Mouse (Mus musculus) NIH3T3 (cell line): ENCODE measurements at regions not wholly inside any gene's neighbourhood (a gene's known extent, or its start where the extent isn't known, plus 50 kb on each side); places are given as distances from the start of the nearest gene placed in this dataset.

ENCODE experiments used
- DNase-seq: peaks from one replicate; pipeline ENCODE4 v3.0.0-alpha.2; 2012; ENCODE audit warnings: low read depth

DNA sequence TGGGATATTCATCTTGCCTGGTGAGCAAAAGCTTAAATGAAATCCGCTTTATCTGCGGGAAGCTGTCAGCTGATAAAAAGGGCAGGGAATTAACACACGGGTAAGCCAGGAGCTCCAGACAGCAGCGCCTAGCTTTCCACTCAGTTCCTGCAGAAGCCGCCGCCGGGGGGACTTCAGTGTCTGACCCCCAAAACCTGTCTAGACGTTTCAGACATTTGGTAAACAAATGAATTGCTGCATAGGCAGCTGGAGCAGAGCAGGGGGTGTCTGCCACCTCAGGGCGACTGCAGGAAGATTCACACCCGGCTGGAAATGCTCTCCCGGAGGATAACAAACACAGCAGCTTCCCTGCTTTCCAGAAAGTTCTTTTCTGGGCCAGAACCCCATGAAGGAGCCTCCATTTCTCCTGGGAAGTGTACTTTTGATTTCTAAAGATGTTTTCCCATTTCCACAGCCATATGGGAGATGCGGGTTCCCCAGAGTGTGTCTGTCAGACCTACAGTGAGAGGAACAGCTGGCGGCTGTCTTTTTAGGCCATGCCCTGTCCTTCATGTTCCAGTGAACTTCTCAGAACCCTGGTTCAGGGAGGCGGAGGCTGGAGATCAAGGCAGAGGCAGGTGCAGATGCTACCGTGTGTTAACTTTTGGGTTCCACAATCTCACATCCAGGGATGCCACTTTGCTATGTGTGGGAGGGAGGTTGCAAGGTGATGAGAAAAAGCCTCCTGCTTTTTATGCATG is 58.7 kb upstream of the Pmepa1 start:
- DNase-seq = no peak

DNA sequence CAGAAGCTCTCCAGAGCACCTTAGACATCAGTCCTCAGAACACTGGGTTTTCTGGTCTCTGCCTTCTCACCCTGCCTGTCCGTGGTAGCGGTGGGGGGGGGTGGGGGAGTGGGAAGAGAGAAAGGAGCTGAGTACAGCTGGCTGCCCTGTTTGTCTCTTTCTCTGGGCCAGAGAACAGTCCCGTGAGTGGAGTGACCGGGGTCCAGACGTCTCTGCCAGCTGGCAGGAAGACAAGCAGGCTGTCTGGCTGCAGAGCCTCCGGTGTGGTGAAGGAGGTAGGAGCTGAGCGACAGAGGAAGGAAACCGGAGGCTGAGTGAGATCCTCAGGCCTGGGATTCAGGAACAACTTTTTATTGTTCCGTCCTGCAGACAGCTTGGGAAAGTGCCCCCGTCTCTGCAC is 59.5 kb upstream of the Pmepa1 start:
- peak; percentile 63 for DNase-seq

DNA sequence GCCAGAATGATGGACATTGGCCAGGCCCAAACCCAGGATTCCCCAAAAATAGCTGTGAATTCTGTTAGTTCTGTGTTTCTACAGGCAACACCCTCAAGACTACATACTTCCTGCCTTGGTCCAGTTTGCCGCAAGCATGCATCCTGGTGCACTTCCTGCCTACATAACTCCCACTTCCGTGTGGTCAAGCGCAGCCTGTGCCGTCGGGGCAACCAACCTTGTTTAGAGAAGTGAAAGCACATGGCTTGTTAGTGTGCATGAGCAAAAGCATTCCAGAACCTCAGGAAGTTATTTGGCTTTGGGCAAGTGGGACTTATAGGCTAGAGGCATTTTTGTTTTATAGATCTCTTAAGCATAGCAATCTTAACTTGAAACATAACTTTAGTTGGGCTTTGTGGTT is 61.3 kb upstream of the Pmepa1 start:
- peak; percentile 55 for DNase-seq

DNA sequence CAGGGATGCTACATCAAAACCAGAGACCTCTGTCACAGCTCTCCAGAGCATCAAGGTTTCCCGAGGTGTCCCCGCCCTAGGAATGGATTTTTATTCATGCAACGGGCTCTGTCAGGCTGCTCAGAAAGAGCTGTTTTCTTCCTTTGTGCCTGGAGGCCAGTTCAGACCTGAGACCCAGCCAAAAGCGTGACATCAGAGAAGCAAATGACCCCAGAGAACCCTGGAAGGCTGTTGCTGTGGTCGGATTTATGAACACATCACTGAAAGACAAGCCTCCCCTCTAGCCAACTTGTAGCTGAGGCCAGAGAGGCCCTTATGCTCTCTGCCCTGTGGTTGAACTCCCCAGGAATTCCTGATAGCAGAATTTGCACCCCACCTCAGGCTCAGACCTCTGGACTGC is 62.3 kb upstream of the Pmepa1 start:
- DNase-seq = peak; percentile 86

DNA sequence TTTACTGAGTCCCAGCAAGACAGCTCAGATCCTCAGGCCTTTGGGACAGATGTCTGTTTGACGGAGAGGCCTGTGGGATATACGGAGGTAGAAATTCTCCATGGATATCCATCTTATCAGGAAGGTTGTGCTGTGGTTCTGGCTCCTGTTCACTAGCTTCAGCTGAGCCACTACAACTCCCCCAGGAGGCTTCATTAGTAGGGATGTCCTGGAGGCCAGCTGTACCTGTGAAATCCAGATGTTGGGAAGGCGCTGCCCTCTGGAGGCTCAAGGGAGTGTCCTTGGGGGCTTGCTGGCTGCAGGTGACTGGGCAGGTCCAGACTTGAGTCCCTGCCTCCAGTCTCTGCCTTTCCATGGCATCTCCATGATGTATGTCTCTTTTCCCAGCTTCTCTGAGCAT is 62.9 kb upstream of the Pmepa1 start:
- DNase-seq = no peak

DNA sequence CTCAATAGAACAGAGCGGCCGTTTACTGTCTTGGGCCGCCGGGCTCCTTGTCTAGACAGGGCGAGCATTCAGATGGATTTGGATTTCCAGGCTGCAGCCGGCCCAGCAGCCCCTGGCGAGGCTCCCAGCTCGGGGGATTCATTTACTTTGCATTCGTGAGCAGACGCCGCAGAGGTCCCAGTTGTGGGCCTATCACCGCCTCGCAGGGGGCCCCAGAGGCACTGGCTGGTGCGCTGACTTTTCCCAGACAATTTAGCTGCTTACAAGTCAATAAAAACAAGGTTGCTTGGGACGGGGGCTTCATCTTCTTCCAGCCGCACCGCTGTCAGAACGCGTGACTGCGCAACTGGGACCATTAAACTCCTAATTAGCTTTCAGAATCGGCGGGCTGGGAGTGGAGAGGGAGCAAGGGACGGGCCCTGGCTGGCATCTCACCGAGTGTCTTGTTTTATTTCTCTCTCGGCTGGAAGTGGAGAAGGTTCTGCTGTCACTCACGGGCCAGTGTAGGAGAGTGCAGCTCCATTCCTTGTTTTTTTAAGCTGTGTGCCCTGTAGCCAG is 63.8 kb upstream of the Pmepa1 start:
- DNase-seq = no peak

DNA sequence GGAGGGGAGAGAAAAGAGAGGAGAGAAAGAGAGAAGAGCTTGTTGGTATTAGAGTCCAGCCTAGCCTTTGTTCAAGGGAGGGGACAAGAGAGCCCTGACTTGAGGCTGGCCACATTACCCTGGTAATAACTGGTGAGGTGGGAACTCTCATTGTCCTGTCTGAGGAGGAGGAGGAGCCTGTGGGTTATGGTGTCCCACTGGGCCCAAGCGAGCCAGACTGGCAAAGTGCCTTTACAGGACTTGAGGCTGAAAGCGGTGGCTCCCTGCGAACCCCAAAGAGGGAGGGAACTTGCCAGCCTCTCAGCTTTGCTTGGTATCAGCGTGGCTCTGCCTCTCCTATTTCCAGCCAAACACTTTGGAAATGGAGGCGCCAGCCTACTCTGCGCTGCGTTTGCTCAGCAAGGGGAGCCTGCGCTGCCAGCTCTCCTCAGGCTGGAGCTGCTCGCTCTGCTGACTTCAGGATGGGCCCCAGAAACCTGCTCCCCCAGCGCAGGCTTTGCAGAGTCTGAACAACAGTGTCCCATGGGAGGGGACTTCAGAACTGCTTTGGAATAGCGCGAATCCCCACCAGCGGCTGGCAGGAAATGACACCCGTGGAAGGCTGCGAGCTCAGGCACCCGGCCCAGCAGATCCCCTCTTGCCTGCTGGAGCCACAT is 66.4 kb upstream of the Pmepa1 start:
- no peak for DNase-seq

DNA sequence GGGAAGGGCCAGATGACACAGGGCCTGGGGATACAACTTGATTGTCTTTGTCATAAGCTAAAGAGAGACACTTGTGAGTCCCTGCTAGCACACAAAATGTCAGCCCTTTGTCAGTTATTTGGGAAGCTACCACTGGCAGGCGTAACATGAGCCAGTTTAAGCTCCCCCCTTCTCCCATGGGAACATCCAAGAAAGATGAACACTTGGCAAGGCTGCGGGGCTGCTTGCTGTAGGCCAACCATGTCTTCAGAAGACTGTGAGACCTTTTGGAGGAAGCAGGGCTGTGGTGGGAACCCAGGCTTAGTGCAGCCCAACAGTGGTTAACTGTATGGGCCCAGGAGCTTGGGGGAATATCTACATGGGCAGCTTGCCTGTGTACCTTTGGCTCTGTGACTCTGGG is 67.3 kb upstream of the Pmepa1 start:
- DNase-seq = peak; percentile 52

DNA sequence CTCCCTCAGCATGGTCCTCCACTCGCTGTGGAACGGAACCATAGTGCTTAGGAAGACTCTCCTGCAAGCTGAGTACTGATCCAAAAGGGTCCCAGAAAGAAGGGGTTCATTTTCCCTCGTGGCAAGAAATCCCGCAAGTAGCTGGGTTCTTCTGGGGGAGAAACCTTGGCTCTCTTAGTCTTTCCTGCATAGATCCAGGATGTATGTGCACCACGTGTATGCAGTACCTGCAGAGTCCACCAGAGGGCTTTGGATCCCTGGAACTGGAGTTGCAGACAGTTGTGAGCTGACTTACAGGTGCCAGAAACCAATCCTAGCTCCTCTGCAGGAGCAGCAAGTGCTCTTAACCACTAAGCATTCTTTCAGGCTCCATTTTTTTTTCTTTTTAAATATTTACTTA is 67.9 kb upstream of the Pmepa1 start:
- DNase-seq = peak; percentile 38

DNA sequence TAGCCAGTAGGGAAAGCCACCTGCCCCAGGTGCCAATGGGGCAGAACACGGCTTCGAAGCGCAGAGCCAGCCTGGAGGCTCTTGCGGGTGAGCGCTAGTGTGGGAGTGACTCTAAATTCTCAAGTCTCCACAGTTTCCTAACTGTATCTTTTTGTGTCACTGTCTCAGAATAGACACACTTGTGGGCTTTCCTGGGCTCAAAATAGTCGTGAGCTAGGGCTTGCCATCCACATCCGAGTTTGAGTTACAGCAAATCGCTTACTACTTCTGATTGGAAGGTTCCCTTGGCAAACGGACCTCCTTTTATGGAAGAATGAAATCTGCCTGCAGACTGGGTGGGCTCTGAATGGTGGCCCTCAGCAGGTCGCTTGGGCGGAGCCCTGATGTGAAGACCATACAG is 71.0 kb upstream of the Pmepa1 start:
- no peak for DNase-seq

DNA sequence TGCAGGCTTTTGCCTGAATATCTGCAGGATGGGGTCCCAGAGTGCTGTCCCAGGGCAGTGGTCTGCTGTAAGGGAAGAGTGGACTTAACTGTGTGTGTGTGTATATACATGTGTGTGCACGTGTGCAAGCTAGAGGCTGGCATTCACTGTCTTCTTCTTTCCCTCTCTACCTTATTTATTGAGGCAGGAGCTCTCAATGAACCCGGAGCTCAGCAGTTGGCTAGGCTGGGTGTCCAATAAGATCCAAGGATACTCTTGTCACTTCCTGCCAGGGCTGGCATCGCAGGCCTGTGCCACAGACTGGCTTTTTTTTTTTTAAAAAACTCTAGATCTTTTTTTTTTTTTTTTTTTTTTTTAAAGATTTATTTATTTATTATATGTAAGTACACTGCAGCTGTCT is 72.4 kb upstream of the Pmepa1 start:
- DNase-seq = no peak

DNA sequence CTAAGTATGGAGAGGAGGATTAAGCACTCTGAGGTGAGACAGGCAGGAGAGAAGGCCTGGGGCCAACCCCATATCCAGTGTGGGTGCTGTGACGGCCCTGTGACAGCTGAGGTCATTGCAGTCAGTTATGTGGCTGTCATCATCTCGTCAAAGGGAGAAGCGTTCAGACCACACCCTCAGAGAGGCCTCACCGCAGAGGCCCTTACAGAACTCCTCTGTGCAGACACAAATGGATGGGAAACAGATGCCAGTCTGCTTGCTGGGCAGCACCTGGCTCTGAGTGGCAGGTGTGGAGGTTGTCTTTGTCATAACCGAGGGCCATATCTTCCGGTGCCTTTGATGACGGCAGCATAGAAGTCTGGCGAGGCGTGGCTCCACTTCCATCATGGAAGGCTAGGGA is 73.2 kb upstream of the Pmepa1 start:
- DNase-seq = peak; percentile 36

DNA sequence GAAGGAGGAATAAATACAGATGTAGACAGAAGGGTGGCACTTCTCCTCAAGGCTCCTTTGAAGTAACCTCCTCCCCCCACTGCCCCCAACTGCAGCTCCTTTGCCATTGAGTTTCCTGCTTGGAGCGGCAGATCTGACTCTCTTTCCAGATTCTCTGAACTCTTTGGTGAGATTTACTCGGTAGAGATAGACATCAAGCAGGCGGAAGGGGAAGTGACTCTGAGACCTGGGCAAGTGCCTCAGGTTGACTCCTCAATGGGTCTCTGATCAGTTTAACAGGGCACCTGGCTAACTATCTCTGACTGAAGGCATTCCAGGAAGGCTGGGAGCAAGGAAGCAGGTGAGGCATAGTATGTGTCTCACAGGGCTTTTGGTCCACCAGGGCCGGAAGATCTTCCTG is 73.6 kb upstream of the Pmepa1 start:
- DNase-seq = no peak

DNA sequence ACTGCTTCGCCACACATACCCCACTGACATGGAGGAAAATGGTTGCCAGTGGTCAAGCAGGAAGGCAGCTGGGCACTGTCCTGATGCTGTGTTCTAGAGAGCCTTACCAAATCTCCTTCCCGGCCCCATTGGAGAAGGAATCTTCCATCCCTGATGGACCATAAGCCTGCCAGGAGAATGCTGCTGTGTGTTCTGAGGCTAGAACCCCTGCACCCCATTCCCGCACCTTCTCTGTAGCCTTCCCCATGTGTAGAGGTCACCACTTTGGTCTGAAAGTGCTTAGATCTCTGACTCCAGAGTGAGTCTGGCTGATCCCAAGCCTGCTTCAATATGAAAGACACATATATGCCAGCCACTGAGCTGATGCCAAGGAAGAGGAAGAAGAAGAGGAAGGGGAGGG is 74.1 kb upstream of the Pmepa1 start:
- no peak for DNase-seq

DNA sequence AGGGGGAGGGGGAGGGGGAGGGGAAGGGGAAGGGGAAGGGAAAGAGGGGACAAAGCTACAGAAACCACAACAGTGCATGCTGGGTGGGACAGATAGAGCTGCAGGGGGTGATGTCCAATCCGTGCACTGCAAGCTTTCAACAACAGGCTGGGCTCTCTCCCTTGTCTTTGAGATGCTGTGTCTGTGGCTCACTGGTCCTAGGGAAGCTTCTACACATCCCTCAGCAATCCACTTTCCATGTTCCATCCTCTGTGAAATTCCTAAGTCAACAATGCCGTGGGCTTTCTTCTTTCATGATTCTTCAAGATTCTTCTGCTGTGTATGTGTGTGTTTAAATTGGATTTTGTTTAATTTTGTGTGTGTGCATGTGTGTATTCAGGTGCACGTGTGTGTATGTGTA is 74.5 kb upstream of the Pmepa1 start:
- peak; percentile 40 for DNase-seq

DNA sequence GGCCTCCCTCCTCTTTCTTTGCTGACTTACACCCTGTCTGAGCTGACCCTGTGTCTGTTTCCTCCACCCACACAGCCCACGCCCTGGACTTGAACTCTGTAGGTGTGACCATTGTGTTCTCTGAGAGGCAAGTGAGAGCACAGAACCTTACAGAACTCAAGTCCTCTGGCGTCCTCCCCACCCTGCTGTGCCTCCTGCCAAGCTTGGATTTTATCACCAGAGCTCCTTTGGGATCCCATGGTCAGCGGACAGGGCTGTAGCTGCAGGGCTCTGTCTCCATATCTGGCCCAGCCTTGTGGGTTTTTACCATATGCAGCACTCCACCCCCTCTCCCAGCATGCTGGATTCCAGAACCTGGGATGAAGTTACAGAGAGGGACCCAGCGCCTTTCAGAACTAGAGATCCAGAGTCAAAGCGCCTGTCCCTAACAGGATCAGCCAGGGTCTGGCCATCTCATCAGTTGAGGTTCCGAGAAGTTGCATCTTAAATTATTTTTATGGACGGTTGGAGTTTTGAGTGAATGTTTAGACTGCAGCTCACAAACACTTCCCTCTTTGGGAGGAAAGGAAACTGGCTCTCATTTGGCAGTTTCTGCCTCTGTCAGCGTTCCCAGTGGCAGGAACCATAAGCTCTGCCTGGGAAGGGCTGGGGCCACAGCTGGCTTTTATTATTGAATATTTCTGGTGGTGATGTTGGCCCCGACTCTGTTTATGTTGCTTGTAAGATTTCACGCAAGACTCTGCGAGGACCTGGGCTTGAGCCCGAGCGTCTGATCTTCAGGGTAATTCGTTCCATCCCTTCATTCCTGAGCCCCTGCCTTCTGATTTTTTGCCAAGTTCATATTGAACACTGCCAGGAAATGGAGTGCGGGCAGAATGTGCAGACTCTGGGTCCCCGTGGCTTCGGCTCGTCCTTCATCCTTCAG is 75.8 kb upstream of the Pmepa1 start:
- peak; percentile 97 for DNase-seq

DNA sequence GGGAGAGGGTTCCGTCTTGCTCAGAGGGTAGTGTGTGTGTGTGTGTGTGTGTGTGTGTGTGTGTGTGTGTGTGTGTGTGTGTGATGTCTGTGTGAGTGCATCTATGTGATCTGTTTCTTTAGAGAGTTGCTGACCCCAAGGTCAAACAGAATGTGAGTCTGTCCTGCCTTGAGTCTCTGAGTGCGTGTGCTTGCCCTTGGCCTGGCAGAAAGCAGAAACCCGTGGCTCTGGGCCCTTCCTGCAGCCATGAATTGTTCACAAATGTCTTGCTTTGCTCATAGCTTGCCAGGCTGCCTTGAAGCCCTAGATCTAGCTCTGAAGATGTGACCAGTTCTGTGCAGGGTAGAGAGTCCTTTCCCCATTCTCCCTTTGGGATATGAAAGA is 76.4 kb upstream of the Pmepa1 start:
- DNase-seq = no peak

DNA sequence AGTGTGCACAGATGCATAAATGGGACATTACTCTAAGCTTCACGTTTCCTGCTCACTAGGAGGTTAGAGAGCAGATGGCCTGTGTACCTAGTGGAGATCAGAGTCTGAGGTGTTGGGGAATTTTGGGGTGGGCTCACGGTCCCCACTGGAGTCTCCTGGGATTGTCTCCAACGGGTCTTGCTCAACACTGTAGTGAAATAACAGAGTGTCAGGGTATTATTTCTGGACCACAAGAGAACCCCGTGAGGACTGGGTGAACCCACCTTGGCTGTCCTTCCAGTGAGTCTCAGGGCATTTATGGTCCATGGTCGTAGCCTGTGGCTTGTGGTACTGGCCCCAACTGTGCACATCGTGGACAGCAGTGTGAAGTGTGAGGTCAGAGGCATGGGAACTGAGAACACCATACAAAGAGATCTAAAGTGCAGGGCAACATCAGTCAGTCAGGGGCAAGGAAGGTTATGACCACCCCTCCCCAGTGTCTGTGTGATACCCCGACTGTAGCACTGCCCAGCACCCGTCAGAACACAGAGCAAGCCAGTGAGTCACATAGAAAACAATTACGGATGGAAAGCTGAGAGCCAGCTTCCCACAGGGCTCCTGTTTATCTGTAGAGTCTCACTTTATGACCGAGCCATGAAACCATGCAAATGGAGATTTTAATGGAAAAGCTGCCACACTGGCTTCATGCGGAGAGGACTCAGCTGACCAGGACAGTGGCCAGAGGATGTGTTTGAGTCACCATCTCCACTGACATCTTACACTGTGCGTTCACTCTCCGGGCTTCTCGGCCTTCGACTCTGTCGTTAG is 77.3 kb upstream of the Pmepa1 start:
- DNase-seq = peak; percentile 71

DNA sequence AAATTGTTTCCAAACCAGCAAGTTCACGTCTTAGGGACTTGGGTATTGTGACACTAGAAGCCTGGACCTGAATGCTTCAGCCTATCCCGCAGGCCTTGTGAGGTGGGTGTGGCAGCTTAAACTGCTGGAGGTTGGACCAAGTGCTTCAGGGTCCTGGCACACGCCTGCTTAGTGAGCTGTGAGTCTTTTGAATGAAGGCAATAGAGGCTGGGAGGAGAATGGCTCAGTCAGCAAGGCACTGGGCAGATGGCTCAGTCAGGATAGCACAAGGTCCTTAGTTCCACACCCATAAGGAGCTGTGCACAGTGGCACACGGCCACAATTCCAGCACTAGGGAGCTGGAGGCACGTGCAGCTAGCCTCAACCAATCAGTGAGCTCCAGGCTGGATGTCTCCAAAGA is 80.5 kb upstream of the Pmepa1 start:
- no peak for DNase-seq

DNA sequence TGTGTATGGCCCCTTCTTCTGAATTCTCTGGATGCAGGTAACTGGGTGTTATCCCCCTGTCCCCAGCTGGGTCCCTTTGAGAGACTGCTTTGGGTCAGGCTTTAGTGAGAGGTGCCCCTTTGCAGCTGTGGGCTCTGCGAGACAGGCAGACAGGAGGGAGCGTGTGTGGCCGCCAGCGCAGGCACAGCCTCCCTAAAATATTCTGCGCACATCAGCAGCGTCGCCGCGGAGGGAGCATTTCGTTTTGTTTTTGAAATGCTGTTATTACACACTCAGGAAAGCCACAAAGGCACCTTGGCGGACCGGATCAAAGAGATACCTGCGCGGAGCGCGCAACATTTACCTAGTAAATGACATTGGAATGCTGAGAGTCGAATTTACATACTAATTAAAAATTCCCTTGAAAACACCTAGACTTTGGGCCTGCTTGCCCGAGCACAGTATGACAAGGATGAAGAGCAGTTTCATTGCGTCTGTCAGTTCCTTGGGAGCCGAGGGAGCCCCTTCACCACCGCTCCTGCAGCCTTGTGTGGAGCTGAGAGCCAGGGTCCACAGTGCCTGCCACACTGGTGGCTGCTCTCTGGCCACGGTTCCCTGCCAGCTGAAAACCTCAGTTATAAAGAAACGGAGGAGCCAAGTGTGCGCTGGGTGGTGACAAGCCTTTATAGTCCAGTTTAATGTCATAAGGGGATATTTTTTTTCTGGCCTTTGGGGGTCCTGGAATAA is 89.3 kb upstream of the Pmepa1 start:
- DNase-seq = no peak

DNA sequence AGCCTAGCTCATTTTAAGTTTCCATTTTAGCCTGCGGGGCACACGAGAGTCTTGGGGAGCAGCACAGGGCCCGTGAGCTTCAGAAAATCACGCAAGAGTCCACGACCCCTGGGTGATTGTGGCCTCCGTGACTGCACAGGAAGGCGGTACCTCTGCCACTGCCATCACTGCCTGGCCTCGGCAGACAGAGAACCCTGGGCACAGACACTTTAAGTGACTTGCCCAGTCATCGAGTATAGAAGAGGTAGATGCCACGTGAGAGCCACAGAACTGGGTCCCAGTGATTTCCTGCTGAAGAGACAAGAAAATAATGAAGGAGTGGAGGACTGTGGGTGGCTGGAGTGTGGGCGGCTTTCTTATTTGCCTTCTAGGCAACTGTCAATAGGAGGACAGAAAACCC is 90.4 kb upstream of the Pmepa1 start:
- no peak for DNase-seq
